Mouse (Mus musculus) embryonic fibroblast, embryonic 13.5 days (primary cell): ENCODE measurements at regions not wholly inside any gene's neighbourhood (a gene's known extent, or its start where the extent isn't known, plus 50 kb on each side); places are given as distances from the start of the nearest gene placed in this dataset.

Experiments
- CTCF ChIP-seq: IDR thresholded peaks from 2 replicates; pipeline ENCODE4 v1.5.1; 2011; ENCODE audit warnings: mild to moderate bottlenecking, control low read depth, low read length, moderate library complexity, borderline replicate concordance; ENCODE audit not compliant: insufficient read depth
- POLR2A ChIP-seq: IDR thresholded peaks from 2 replicates; pipeline ENCODE4 v1.6.1; 2011; ENCODE audit warnings: low read depth, mild to moderate bottlenecking, control low read depth, low read length, moderate library complexity

DNA sequence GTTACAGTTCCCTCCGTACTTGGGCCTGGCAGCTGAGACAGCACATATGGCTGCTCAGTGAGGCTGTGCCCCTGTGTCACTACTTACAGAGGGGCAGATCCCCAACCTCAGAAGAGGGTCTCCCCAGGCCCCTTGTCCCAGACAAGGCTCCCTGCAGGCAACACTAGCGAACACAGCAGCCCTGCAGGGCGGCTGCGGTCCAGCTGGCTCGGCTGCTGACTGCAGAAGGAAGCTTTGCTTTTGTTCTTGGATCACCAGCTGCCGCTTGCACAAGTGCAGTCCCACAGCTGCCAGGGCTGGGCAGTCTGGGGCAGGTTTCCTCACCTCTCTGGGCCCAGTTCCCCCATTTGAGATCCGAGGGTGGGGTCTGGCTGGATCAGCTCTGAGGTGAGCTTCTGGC, 79.5 kb downstream of the Tpra1 start:
- TF ChIP-seq CTCF (no peak), POLR2A (no peak)
